In genomic region chr15:88732405-88733020, GRCm38 (mm10) we compare ENCODE assay signal across 8 mouse cellular contexts. TPM values are rescaled to one million over a fixed set of nuclear protein-coding genes. Genes with fewer than 3 reads are reported as not detected.
DNase-seq lines count a peak whose midpoint lies in the region; ATAC-seq lines count a peak whose summit lies in the region.

No protein-coding gene starts in this region.

- no peaks in the 10 kb centered on the region for H3K27me3 ChIP-seq in lung, embryonic 16.5 days (ENCODE audit: control insufficient read depth, insufficient read depth, low read depth, low read length)
- H3K27me3 ChIP-seq in embryonic facial prominence, embryonic 14.5 days (replicated peaks; ENCODE audit: control insufficient read depth, insufficient read depth, low read length), result no peaks in the 10 kb centered on the region
- H3K27me3 ChIP-seq in limb, embryonic 10.5 days (ENCODE audit: low read depth, poor library complexity, severe bottlenecking), result no peaks in the 10 kb centered on the region
- no peaks in the 10 kb centered on the region for H3K27me3 ChIP-seq in neural tube, embryonic 13.5 days

- H3K4me3 ChIP-seq in lung, embryonic 16.5 days (ENCODE audit: low read length), result peak overlapping the region; percentile 96
- peak overlapping the region; percentile 98 for H3K4me3 ChIP-seq in embryonic facial prominence, embryonic 14.5 days (ENCODE audit: low read depth, low read length)
- H3K4me3 ChIP-seq in limb, embryonic 10.5 days, result peak overlapping the region; percentile 99
- peak overlapping the region; percentile 99 for H3K4me3 ChIP-seq in neural tube, embryonic 13.5 days

- peaks cover 21% of the 10 kb centered on the region for H3K36me3 ChIP-seq in lung, embryonic 16.5 days (ENCODE audit: control insufficient read depth, insufficient read depth, low read length)
- peaks cover 27% of the 10 kb centered on the region for H3K36me3 ChIP-seq in embryonic facial prominence, embryonic 14.5 days (ENCODE audit: control insufficient read depth, insufficient read depth, low read length)
- peaks cover 44% of the 10 kb centered on the region for H3K36me3 ChIP-seq in limb, embryonic 10.5 days
- H3K36me3 ChIP-seq in neural tube, embryonic 13.5 days, result peaks cover 30% of the 10 kb centered on the region

- H3K4me1 ChIP-seq in lung, embryonic 16.5 days (replicated peaks; ENCODE audit: control insufficient read depth, insufficient read depth, low read length), result peaks cover 19% of the 10 kb centered on the region
- peaks cover 11% of the 10 kb centered on the region for H3K4me1 ChIP-seq in embryonic facial prominence, embryonic 14.5 days (ENCODE audit: control insufficient read depth, insufficient read depth, low read length)
- H3K4me1 ChIP-seq in limb, embryonic 10.5 days, result peaks cover 29% of the 10 kb centered on the region
- peaks cover 41% of the 10 kb centered on the region for H3K4me1 ChIP-seq in neural tube, embryonic 13.5 days (replicated peaks)

- ATAC-seq in lung, embryonic 16.5 days (ENCODE audit: low read depth), result no peak
- ATAC-seq in embryonic facial prominence, embryonic 14.5 days (ENCODE audit: low read depth), result no peak
- ATAC-seq in neural tube, embryonic 13.5 days (ENCODE audit: low read depth), result no peak

- DNase-seq in lung, postnatal 10 days, result no peak
- DNase-seq in embryonic facial prominence, embryonic 14.5 days (ENCODE audit: low spot score), result no peak
- no peak for DNase-seq in limb, embryonic 10.5 days (ENCODE audit: low spot score)
- DNase-seq in adrenal gland, adult 8-10 months, result no peak
- DNase-seq in spleen, postnatal 4 days (ENCODE audit: low spot score in 2 of 2), result no peak
- no peak for DNase-seq in layer of hippocampus, postnatal 25 days (ENCODE audit: extremely low spot score in 1 of 2, low spot score in 1 of 2)

- peak overlapping the region; percentile 82 for H3K4me2 ChIP-seq in lung, embryonic 16.5 days (ENCODE audit: low read depth, low read length)
- H3K4me2 ChIP-seq in embryonic facial prominence, embryonic 14.5 days (ENCODE audit: low read depth, low read length), result peak overlapping the region; percentile 84
- H3K4me2 ChIP-seq in neural tube, embryonic 13.5 days, result peak overlapping the region; percentile 99

- 12% methylated on average over 15 of the region's 15 CpGs for WGBS in lung, embryonic 16.5 days
- WGBS in embryonic facial prominence, embryonic 14.5 days, result 17% methylated on average over 15 of the region's 15 CpGs
- 35% methylated on average over 15 of the region's 15 CpGs for WGBS in limb, embryonic 10.5 days
- WGBS in neural tube, embryonic 13.5 days, result 29% methylated on average over 15 of the region's 15 CpGs

- no peaks in the 10 kb centered on the region for H3K9me3 ChIP-seq in lung, embryonic 16.5 days (ENCODE audit: control insufficient read depth, low read length)
- H3K9me3 ChIP-seq in embryonic facial prominence, embryonic 14.5 days (ENCODE audit: control insufficient read depth, low read length), result no peaks in the 10 kb centered on the region
- H3K9me3 ChIP-seq in limb, embryonic 10.5 days (replicated peaks), result no peaks in the 10 kb centered on the region
- no peaks in the 10 kb centered on the region for H3K9me3 ChIP-seq in neural tube, embryonic 13.5 days

- H3K27ac ChIP-seq in lung, embryonic 16.5 days (ENCODE audit: low read length), result peak overlapping the region; percentile 89; the same call in 1 of the 2 replicates
- peak overlapping the region; percentile 86; the same call in 1 of the 2 replicates for H3K27ac ChIP-seq in embryonic facial prominence, embryonic 14.5 days (replicated peaks; ENCODE audit: low read depth, low read length)
- peak overlapping the region; percentile 98; the same call in 1 of the 2 replicates for H3K27ac ChIP-seq in limb, embryonic 10.5 days
- 0 out of 2 replicates have a peak overlapping the region, but pooled peaks have one; percentile 88 for H3K27ac ChIP-seq in neural tube, embryonic 13.5 days (replicated peaks)

- H3K9ac ChIP-seq in lung, embryonic 16.5 days (ENCODE audit: low read length), result peak overlapping the region; percentile 98
- H3K9ac ChIP-seq in embryonic facial prominence, embryonic 14.5 days (ENCODE audit: low read depth, low read length), result peak overlapping the region; percentile 99
- H3K9ac ChIP-seq in neural tube, embryonic 13.5 days, result peak overlapping the region; percentile 99

RNA-seq across cellular contexts. Expression of gene Brd1, which starts 1.5 kb away (rescaled TPM):
- 17.7 and 19.0 TPM in 2 replicates for polyA plus RNA-seq in lung, embryonic 16.5 days (2015; fragmentation: Nextera tagmentation; extraction: Ambion mirVana)
- polyA plus RNA-seq in embryonic facial prominence, embryonic 14.5 days (2014; fragmentation: Nextera tagmentation; extraction: Ambion mirVana), result 22.2 and 23.0 TPM in 2 replicates
- 23.9 and 26.5 TPM in 2 replicates for polyA plus RNA-seq in limb, embryonic 10.5 days (2016; fragmentation: Nextera tagmentation; extraction: Ambion mirVana)
- 18.1 and 20.3 TPM in 2 replicates for polyA plus RNA-seq in neural tube, embryonic 13.5 days (2015; fragmentation: Nextera tagmentation; extraction: Ambion mirVana)
- total RNA-seq in adrenal gland, adult 8-10 months (2022), result 10 to 100 TPM; 45.7 to 74.5 (median 60.5) TPM
- total RNA-seq in layer of hippocampus, postnatal 25 days (2021), result 10 to 100 TPM; 48.6 to 58.2 TPM

RNA-seq across cellular contexts. Expression of gene Zbed4, which starts 18.9 kb away (rescaled TPM):
- polyA plus RNA-seq in lung, embryonic 16.5 days (2015; fragmentation: Nextera tagmentation; extraction: Ambion mirVana), result 15.0 and 16.2 TPM in 2 replicates
- polyA plus RNA-seq in embryonic facial prominence, embryonic 14.5 days (2014; fragmentation: Nextera tagmentation; extraction: Ambion mirVana), result 14.9 and 16.5 TPM in 2 replicates
- 32.9 and 35.3 TPM in 2 replicates for polyA plus RNA-seq in limb, embryonic 10.5 days (2016; fragmentation: Nextera tagmentation; extraction: Ambion mirVana)
- 22.5 and 24.7 TPM in 2 replicates for polyA plus RNA-seq in neural tube, embryonic 13.5 days (2015; fragmentation: Nextera tagmentation; extraction: Ambion mirVana)
- 1 to 10 TPM; 8.5 to 9.8 (median 9.3) TPM for total RNA-seq in adrenal gland, adult 8-10 months (2022)
- 10 to 100 TPM in 1 of 2 experiments, 1 to 10 TPM in 1; 9.8 to 10.0 TPM for total RNA-seq in layer of hippocampus, postnatal 25 days (2021)
